Mouse (Mus musculus): Measurements from ENCODE around the gene Lrrc75a. TPM values are rescaled to one million over a fixed set of nuclear protein-coding genes. Genes with fewer than 3 reads are reported as not detected.
A peak's percentile ranks its signal among the peaks of the same experiment; 100 is the strongest.

The Lrrc75a gene
- polyA plus RNA-seq, 1 experiment: 109 TPM

GRCm38 (mm10) chr11:62589391-62589790 is 58.9 kb downstream of the Lrrc75a start:
- TF ChIP-seq CTCF (IDR thresholded peaks at IDR 0.05; ENCODE audit: extremely low read depth, insufficient read length, insufficient replicate concordance, low read depth, low read length) (no peak), POLR2A (IDR thresholded peaks at IDR 0.05; ENCODE audit: low read depth, low read length) (no peak)
- H3K36me3 ChIP-seq (ENCODE audit: control insufficient read depth, insufficient read depth, low read length): no peaks in the 10 kb centered on the region; the same call in 1 of the 2 replicates
- H3K27ac ChIP-seq (ENCODE audit: insufficient read depth, low read depth, low read length): no peak overlapping the region
- H3K4me3 ChIP-seq (ENCODE audit: low read depth, low read length): no peak overlapping the region
- 89% methylated on average over 10 of the region's 10 CpGs for WGBS
- no peaks in the 10 kb centered on the region; the same call in 1 of the 2 replicates for H3K4me1 ChIP-seq (ENCODE audit: control insufficient read depth, insufficient read depth, insufficient read length, low read length)
- H3K27me3 ChIP-seq (ENCODE audit: control insufficient read depth, insufficient read depth, low read length): no peaks in the 10 kb centered on the region

GRCm38 (mm10) chr11:62587034-62587433 is 61.3 kb downstream of the Lrrc75a start:
- TF ChIP-seq POLR2A (IDR thresholded peaks at IDR 0.05; ENCODE audit: low read depth, low read length) (no peak), CTCF (IDR thresholded peaks at IDR 0.05; ENCODE audit: extremely low read depth, insufficient read length, insufficient replicate concordance, low read depth, low read length) (no peak)
- Histone ChIP-seq H3K4me1 (ENCODE audit: control insufficient read depth, insufficient read depth, insufficient read length, low read length) (no peaks in the 10 kb centered on the region), H3K4me3 (ENCODE audit: low read depth, low read length) (no peak overlapping the region), H3K27me3 (ENCODE audit: control insufficient read depth, insufficient read depth, low read length) (no peaks in the 10 kb centered on the region), H3K36me3 (ENCODE audit: control insufficient read depth, insufficient read depth, low read length) (no peaks in the 10 kb centered on the region; the same call in 1 of the 2 replicates), H3K27ac (ENCODE audit: insufficient read depth, low read depth, low read length) (no peak overlapping the region)
- 83% methylated on average over 5 of the region's 5 CpGs for WGBS

- 80% methylated on average over 9 of the region's 9 CpGs for WGBS
- no peaks in the 10 kb centered on the region for H3K36me3 ChIP-seq (ENCODE audit: control insufficient read depth, insufficient read depth, low read length)
- H3K4me1 ChIP-seq (ENCODE audit: control insufficient read depth, insufficient read depth, insufficient read length, low read length): no peaks in the 10 kb centered on the region
- H3K4me3 ChIP-seq (ENCODE audit: low read depth, low read length): no peak overlapping the region
- H3K27me3 ChIP-seq (ENCODE audit: control insufficient read depth, insufficient read depth, low read length): no peaks in the 10 kb centered on the region
- H3K27ac ChIP-seq (ENCODE audit: insufficient read depth, low read depth, low read length): no peak overlapping the region
- TF ChIP-seq CTCF (IDR thresholded peaks at IDR 0.05; ENCODE audit: extremely low read depth, insufficient read length, insufficient replicate concordance, low read depth, low read length) (no peak), POLR2A (IDR thresholded peaks at IDR 0.05; ENCODE audit: low read depth, low read length) (no peak)
Measured at GRCm38 (mm10) chr11:62584671-62585206, 63.6 kb downstream of the Lrrc75a start.

- H3K4me3 ChIP-seq (ENCODE audit: low read depth, low read length): no peak overlapping the region
- H3K27me3 ChIP-seq (ENCODE audit: control insufficient read depth, insufficient read depth, low read length): no peaks in the 10 kb centered on the region
- H3K4me1 ChIP-seq (ENCODE audit: control insufficient read depth, insufficient read depth, insufficient read length, low read length): no peaks in the 10 kb centered on the region
- WGBS: 92% methylated on average over 6 of the region's 6 CpGs
- H3K27ac ChIP-seq (ENCODE audit: insufficient read depth, low read depth, low read length): no peak overlapping the region
- TF ChIP-seq POLR2A (IDR thresholded peaks at IDR 0.05; ENCODE audit: low read depth, low read length): no peak
- TF ChIP-seq CTCF (IDR thresholded peaks at IDR 0.05; ENCODE audit: extremely low read depth, insufficient read length, insufficient replicate concordance, low read depth, low read length): no peak
- H3K36me3 ChIP-seq (ENCODE audit: control insufficient read depth, insufficient read depth, low read length): no peaks in the 10 kb centered on the region
Measured at GRCm38 (mm10) chr11:62583031-62583430, 65.3 kb downstream of the Lrrc75a start.

GRCm38 (mm10) chr11:62576530-62577152 is 71.7 kb downstream of the Lrrc75a start:
- peak overlapping the region; percentile 65 for H3K4me3 ChIP-seq (ENCODE audit: low read depth, low read length)
- peaks cover 5% of the 10 kb centered on the region; the same call in 1 of the 2 replicates for H3K4me1 ChIP-seq (ENCODE audit: control insufficient read depth, insufficient read depth, insufficient read length, low read length)
- peak overlapping the region; percentile 20; the same call in 1 of the 2 replicates for H3K27ac ChIP-seq (ENCODE audit: insufficient read depth, low read depth, low read length)
- H3K27me3 ChIP-seq (ENCODE audit: control insufficient read depth, insufficient read depth, low read length): no peaks in the 10 kb centered on the region
- 74% methylated on average over 16 of the region's 16 CpGs for WGBS
- TF ChIP-seq CTCF (IDR thresholded peaks at IDR 0.05; ENCODE audit: extremely low read depth, insufficient read length, insufficient replicate concordance, low read depth, low read length) (no peak), POLR2A (IDR thresholded peaks at IDR 0.05; ENCODE audit: low read depth, low read length) (no peak)
- no peaks in the 10 kb centered on the region for H3K36me3 ChIP-seq (ENCODE audit: control insufficient read depth, insufficient read depth, low read length)

- 12% methylated on average over 27 of the region's 27 CpGs for WGBS
- Histone ChIP-seq H3K27ac (ENCODE audit: insufficient read depth, low read depth, low read length) (peak overlapping the region; percentile 12), H3K36me3 (ENCODE audit: control insufficient read depth, insufficient read depth, low read length) (no peaks in the 10 kb centered on the region), H3K4me3 (ENCODE audit: low read depth, low read length) (peak overlapping the region; percentile 65), H3K27me3 (ENCODE audit: control insufficient read depth, insufficient read depth, low read length) (no peaks in the 10 kb centered on the region), H3K4me1 (ENCODE audit: control insufficient read depth, insufficient read depth, insufficient read length, low read length) (peaks cover 5% of the 10 kb centered on the region; the same call in 1 of the 2 replicates)
- TF ChIP-seq CTCF (IDR thresholded peaks at IDR 0.05; ENCODE audit: extremely low read depth, insufficient read length, insufficient replicate concordance, low read depth, low read length): no peak
- 0 out of 2 replicates have a peak, but pooled peaks have one; percentile 1 for TF ChIP-seq POLR2A (IDR thresholded peaks at IDR 0.05; ENCODE audit: low read depth, low read length)
Measured at GRCm38 (mm10) chr11:62575659-62576438, 72.5 kb downstream of the Lrrc75a start.

- 1% methylated on average over 9 of the region's 9 CpGs for WGBS
- H3K4me1 ChIP-seq (ENCODE audit: control insufficient read depth, insufficient read depth, insufficient read length, low read length): peaks cover 5% of the 10 kb centered on the region; the same call in 1 of the 2 replicates
- no peaks in the 10 kb centered on the region for H3K36me3 ChIP-seq (ENCODE audit: control insufficient read depth, insufficient read depth, low read length)
- no peaks in the 10 kb centered on the region for H3K27me3 ChIP-seq (ENCODE audit: control insufficient read depth, insufficient read depth, low read length)
- H3K4me3 ChIP-seq (ENCODE audit: low read depth, low read length): peak overlapping the region; percentile 65
- TF ChIP-seq CTCF (IDR thresholded peaks at IDR 0.05; ENCODE audit: extremely low read depth, insufficient read length, insufficient replicate concordance, low read depth, low read length): peak; percentile 95
- 0 out of 2 replicates have a peak, but pooled peaks have one; percentile 13 for TF ChIP-seq POLR2A (IDR thresholded peaks at IDR 0.05; ENCODE audit: low read depth, low read length)
- no peak overlapping the region for H3K27ac ChIP-seq (ENCODE audit: insufficient read depth, low read depth, low read length)
Measured at GRCm38 (mm10) chr11:62575297-62575658, 73.0 kb downstream of the Lrrc75a start.

Data from small intestine, adult 2 months (tissue).